Mouse (Mus musculus): ENCODE measurements around the gene Brk1. TPM values are rescaled to one million over a fixed set of nuclear protein-coding genes. Genes with fewer than 3 reads are reported as not detected.

Gene Brk1
- polyA plus RNA-seq, 1 experiment: 112 TPM

DNA sequence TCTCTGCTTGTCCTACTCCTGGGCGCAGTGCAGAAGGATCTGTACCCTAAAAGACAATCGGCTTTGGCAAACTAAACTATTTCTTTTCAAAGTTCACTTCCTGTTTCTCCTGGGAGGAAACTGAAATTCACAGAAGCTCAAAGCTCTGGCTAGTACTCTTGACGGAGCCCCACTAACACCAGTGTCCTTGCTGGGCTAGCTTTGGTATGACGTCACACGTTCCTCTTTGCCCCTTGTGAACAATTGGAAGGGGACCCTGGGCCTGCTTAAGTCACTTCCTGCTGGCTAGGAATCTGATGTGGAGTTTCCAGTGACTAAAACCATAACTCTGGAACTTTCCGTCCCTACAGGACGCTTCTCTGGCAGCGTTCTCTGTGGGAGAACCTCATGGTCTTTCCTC, 40.2 kb downstream of the Brk1 start:
- Histone ChIP-seq H3K27ac (ENCODE audit: control insufficient read depth, insufficient read depth, low read depth, low read length, poor library complexity) (peak overlapping the region; percentile 23), H3K4me1 (ENCODE audit: control insufficient read depth, insufficient read depth, low read length) (peaks cover 3% of the 10 kb centered on the region; the same call in 1 of the 2 replicates), H3K4me3 (replicated peaks; ENCODE audit: control insufficient read depth, low read depth, low read length) (no peak overlapping the region)
- 35% methylated on average over 8 of the region's 8 CpGs for WGBS
- TF ChIP-seq CTCF (IDR thresholded peaks at IDR 0.05; ENCODE audit: control insufficient read depth, insufficient read depth, low read length): no peak
- TF ChIP-seq POLR2A (IDR thresholded peaks at IDR 0.05; ENCODE audit: borderline replicate concordance, control insufficient read depth, low read depth, low read length): no peak

DNA sequence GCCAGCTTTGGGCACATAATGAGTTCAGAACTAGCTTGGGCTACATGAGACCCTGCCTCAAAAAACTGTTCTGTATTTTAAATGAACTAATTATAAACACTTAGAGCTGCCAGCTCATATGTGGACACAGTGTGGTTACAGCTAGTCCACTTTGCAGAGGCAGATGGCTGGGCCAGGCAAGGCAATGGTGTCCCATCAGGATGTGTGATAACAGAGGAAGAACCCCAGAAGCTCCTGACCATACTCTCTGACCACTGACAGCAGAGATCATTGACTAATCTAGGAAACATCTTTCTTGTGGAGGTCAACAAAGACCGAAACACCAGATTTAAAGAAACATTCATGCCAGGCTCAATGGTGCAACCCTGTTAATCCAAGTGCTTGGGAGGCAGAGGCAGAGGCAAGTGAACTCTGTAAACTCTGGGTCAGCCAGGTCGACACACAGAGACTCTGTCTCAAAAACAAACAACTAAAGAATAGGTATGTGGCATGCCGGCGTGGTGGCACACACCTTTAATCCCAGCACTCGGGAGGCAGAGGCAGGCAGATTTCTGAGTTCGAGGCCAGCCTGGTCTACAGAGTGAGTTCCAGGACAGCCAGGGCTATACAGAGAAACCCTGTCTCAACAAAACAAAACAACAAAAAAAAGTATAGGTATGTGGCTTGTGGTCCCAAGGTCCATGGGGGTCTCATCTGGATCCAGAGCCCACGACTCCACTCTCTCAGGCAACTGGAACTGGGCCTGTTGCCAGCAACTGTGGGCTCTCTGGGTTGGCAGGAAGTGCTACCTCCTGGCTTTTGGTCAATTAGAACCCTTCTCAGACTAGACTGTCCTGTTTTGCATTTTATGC, 45.0 kb downstream of the Brk1 start:
- TF ChIP-seq POLR2A (IDR thresholded peaks at IDR 0.05; ENCODE audit: borderline replicate concordance, control insufficient read depth, low read depth, low read length): no peak
- no peak for TF ChIP-seq CTCF (IDR thresholded peaks at IDR 0.05; ENCODE audit: control insufficient read depth, insufficient read depth, low read length)
- 52% methylated on average over 7 of the region's 7 CpGs for WGBS
- Histone ChIP-seq H3K4me1 (ENCODE audit: control insufficient read depth, insufficient read depth, low read length) (peaks cover 6% of the 10 kb centered on the region; the same call in 1 of the 2 replicates), H3K27ac (ENCODE audit: control insufficient read depth, insufficient read depth, low read depth, low read length, poor library complexity) (peak overlapping the region; percentile 60), H3K4me3 (replicated peaks; ENCODE audit: control insufficient read depth, low read depth, low read length) (no peak overlapping the region)

DNA sequence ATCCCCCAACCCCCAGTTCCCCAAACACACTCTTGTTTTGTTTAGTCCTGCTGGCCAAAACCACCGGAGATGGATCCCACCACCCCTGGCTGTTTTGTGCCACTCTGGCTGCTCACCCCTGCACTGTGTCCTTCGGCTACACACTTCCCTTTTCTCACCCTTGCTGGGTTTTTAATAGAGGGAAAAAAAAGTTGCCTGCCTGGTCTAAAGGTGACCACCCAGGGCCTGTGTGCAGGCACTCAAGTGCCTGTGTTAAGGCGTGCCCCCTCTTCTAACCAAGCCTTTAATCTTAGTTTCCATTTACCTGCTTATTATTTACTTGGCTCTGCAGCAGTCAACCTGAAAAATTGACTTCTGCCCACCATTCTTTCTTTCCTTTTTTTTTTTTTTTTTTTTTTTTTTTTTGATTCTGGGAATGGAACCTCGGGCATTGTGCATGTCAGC, 45.6 kb downstream of the Brk1 start:
- 12% methylated on average over 4 of the region's 4 CpGs for WGBS
- peak overlapping the region; percentile 60 for H3K27ac ChIP-seq (ENCODE audit: control insufficient read depth, insufficient read depth, low read depth, low read length, poor library complexity)
- no peak for TF ChIP-seq CTCF (IDR thresholded peaks at IDR 0.05; ENCODE audit: control insufficient read depth, insufficient read depth, low read length)
- no peak for TF ChIP-seq POLR2A (IDR thresholded peaks at IDR 0.05; ENCODE audit: borderline replicate concordance, control insufficient read depth, low read depth, low read length)
- no peak overlapping the region for H3K4me3 ChIP-seq (replicated peaks; ENCODE audit: control insufficient read depth, low read depth, low read length)
- peaks cover 7% of the 10 kb centered on the region; the same call in 1 of the 2 replicates for H3K4me1 ChIP-seq (ENCODE audit: control insufficient read depth, insufficient read depth, low read length)

DNA sequence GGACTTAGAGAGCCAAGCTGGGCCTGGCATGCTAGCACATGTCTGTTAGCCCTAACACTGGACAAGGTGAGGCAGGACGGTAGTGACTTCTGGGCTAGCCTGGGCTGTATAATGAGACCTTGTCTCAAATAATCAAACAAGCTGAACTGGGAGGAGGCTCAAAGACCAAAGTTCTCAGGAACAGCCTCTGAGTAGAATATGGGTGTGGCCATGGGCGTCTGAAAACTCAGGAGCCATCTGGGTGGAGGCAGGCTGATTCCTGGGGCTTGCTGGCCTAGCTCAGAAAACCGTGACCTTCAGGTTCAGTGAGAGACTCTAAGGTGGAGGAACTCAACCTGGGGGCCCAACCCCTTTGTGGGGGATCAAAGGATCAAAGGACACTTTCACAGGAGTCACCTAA, 47.1 kb downstream of the Brk1 start:
- no peak overlapping the region for H3K27ac ChIP-seq (ENCODE audit: control insufficient read depth, insufficient read depth, low read depth, low read length, poor library complexity)
- 62% methylated on average over 3 of the region's 3 CpGs for WGBS

DNA sequence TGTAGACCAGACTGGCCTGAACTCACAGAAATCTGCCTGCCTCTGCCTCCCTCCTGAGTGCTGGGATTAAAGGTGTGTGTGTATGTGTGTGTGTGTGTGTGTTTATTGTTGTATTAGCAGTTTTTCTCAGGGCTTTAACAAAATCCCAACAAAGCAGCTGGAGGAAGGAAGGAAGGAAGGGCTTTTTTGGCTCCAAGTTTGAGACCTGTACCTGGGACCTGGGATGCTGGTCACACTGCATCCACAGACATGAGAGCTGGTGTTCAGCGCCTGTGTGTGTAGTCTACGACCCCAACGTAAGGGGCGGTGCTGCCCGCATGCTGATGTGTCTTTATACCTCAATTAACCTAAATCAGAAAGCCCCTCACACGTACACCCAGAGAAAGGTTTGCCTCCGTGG, 49.0 kb downstream of the Brk1 start:
- TF ChIP-seq CTCF (IDR thresholded peaks at IDR 0.05; ENCODE audit: control insufficient read depth, insufficient read depth, low read length): no peak
- TF ChIP-seq POLR2A (IDR thresholded peaks at IDR 0.05; ENCODE audit: borderline replicate concordance, control insufficient read depth, low read depth, low read length): no peak
- WGBS: 77% methylated on average over 7 of the region's 7 CpGs
- no peak overlapping the region for H3K4me3 ChIP-seq (replicated peaks; ENCODE audit: control insufficient read depth, low read depth, low read length)
- peaks cover 13% of the 10 kb centered on the region for H3K4me1 ChIP-seq (ENCODE audit: control insufficient read depth, insufficient read depth, low read length)
- H3K27ac ChIP-seq (ENCODE audit: control insufficient read depth, insufficient read depth, low read depth, low read length, poor library complexity): peak overlapping the region; percentile 76

More for the DNA sequence above, 47.1 kb downstream of the Brk1 start:
- peaks cover 6% of the 10 kb centered on the region; the same call in 1 of the 2 replicates for H3K4me1 ChIP-seq (ENCODE audit: control insufficient read depth, insufficient read depth, low read length)
- H3K4me3 ChIP-seq (replicated peaks; ENCODE audit: control insufficient read depth, low read depth, low read length): no peak overlapping the region
- TF ChIP-seq POLR2A (IDR thresholded peaks at IDR 0.05; ENCODE audit: borderline replicate concordance, control insufficient read depth, low read depth, low read length) (no peak), CTCF (IDR thresholded peaks at IDR 0.05; ENCODE audit: control insufficient read depth, insufficient read depth, low read length) (no peak)

DNA sequence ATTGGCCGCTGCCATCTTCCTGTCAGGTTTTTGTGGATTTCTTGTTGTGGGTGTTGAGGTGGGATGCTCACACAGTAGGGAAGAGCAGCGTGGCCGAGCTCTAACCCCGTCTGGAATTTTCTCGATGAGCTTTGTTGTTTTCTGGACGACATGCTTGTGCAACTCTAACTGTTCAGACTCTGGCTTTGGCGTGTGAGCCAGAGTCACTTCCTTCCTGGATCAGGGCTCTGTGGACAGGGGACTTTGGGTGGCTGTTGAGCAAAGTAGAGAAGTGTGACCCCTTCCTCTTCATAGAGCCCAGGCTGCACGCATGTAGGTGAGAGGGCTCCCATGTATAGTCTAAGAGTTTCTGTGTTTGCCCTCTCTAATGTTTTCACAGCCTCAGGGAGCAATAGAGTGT, 49.5 kb downstream of the Brk1 start:
- TF ChIP-seq POLR2A (IDR thresholded peaks at IDR 0.05; ENCODE audit: borderline replicate concordance, control insufficient read depth, low read depth, low read length) (no peak), CTCF (IDR thresholded peaks at IDR 0.05; ENCODE audit: control insufficient read depth, insufficient read depth, low read length) (no peak)
- peak overlapping the region; percentile 76 for H3K27ac ChIP-seq (ENCODE audit: control insufficient read depth, insufficient read depth, low read depth, low read length, poor library complexity)
- peaks cover 15% of the 10 kb centered on the region for H3K4me1 ChIP-seq (ENCODE audit: control insufficient read depth, insufficient read depth, low read length)
- H3K4me3 ChIP-seq (replicated peaks; ENCODE audit: control insufficient read depth, low read depth, low read length): no peak overlapping the region
- WGBS: 16% methylated on average over 8 of the region's 8 CpGs

DNA sequence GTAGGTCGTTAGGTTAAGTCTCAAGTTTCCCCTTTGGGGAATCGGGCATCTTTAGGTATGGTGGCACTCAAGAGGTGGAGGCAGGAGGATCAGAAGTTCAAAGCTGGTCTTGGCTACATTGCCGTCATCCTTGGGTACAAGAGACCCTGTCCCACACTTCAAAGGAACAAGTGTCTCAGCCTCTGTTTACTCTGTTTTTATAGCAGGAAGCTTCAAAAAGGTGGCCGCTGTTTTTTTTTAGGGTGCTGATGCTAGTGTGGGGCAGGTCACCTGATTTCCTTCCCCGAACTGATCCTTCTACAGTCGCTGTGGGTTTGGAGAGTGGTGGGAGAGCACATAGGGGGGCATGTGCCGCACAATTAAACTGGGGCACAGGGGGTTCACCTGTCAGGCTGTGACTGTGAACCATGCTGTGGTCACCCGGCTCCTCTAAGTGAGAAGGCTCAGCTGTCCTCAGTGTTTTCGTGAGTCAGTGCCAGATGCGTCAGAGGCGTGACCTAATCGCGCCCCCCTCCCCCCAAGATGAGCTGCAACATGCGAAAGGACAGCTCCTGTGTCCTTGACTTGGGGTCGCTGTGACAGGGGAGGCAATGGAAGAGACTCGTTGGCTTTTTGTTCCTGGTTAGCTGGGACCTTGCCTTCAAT, 50.3 kb downstream of the Brk1 start:
- peak overlapping the region; percentile 59 for H3K27ac ChIP-seq (ENCODE audit: control insufficient read depth, insufficient read depth, low read depth, low read length, poor library complexity)
- WGBS: 29% methylated on average over 16 of the region's 16 CpGs
- H3K4me3 ChIP-seq (replicated peaks; ENCODE audit: control insufficient read depth, low read depth, low read length): no peak overlapping the region
- no peak for TF ChIP-seq POLR2A (IDR thresholded peaks at IDR 0.05; ENCODE audit: borderline replicate concordance, control insufficient read depth, low read depth, low read length)
- no peak for TF ChIP-seq CTCF (IDR thresholded peaks at IDR 0.05; ENCODE audit: control insufficient read depth, insufficient read depth, low read length)
- peaks cover 15% of the 10 kb centered on the region for H3K4me1 ChIP-seq (ENCODE audit: control insufficient read depth, insufficient read depth, low read length)

DNA sequence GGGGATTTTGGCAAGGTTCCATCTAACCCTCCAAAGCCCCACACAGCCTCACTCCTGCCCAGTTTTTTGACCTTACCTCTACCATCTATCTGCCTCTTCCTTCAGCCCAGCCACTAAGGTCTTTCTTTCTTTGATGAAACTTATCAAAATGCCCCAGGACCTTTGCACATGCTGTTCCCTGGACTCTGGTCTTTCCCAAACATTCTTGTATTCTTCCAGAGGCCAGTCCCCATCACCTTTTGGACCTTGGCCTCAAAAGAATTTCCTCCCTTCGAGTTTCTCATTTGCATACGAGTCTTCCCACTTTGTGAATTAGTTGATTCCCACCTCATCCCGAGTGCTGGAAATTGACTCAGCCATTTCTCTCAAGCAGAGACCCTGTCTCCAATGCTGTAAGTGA, 50.9 kb downstream of the Brk1 start:
- peaks cover 17% of the 10 kb centered on the region for H3K4me1 ChIP-seq (ENCODE audit: control insufficient read depth, insufficient read depth, low read length)
- no peak overlapping the region for H3K27ac ChIP-seq (ENCODE audit: control insufficient read depth, insufficient read depth, low read depth, low read length, poor library complexity)
- WGBS: 89% methylated on average over 3 of the region's 3 CpGs

More for the DNA sequence above, 50.9 kb downstream of the Brk1 start:
- TF ChIP-seq POLR2A (IDR thresholded peaks at IDR 0.05; ENCODE audit: borderline replicate concordance, control insufficient read depth, low read depth, low read length) (no peak), CTCF (IDR thresholded peaks at IDR 0.05; ENCODE audit: control insufficient read depth, insufficient read depth, low read length) (no peak)
- no peak overlapping the region for H3K4me3 ChIP-seq (replicated peaks; ENCODE audit: control insufficient read depth, low read depth, low read length)
